Mouse (Mus musculus) c-Kit-positive CD71-negative TER-119-negative erythroid progenitor cells, embryonic 14.5 days (primary cell): ENCODE data around the gene Akr1c20.

Source experiments
- DNase-seq: peaks from one replicate; pipeline ENCODE4 v3.0.0-alpha.2; 2013; ENCODE audit warnings: low read depth

The Akr1c20 gene

GRCm38 (mm10) chr13:4523201-4523838 is at the start of gene Akr1c20:
Gene Akr1c20, minus strand, starts transcription at chr13:4523345.
- DNase-seq: no peak

- DNase-seq: no peak
Measured at GRCm38 (mm10) chr13:4565996-4566395, 42.9 kb upstream of the Akr1c20 start.

- no peak for DNase-seq
Measured at GRCm38 (mm10) chr13:4560500-4560899, 37.4 kb upstream of the Akr1c20 start.

GRCm38 (mm10) chr13:4559143-4559542 is 36.0 kb upstream of the Akr1c20 start:
- no peak for DNase-seq

GRCm38 (mm10) chr13:4514811-4515210 is 8.3 kb downstream of the Akr1c20 start:
- DNase-seq: no peak

GRCm38 (mm10) chr13:4467896-4468295 is 55.2 kb downstream of the Akr1c20 start:
- DNase-seq: no peak

GRCm38 (mm10) chr13:4465641-4466040 is 57.5 kb downstream of the Akr1c20 start:
- DNase-seq: no peak
